Mouse (Mus musculus): Measurements from ENCODE around the gene B3gnt7. TPM values are rescaled to one million over a fixed set of nuclear protein-coding genes. Genes with fewer than 3 reads are reported as not detected.

The B3gnt7 gene
- total RNA-seq (2023), result under 1 TPM; 0.73 to 0.85 TPM

DNA sequence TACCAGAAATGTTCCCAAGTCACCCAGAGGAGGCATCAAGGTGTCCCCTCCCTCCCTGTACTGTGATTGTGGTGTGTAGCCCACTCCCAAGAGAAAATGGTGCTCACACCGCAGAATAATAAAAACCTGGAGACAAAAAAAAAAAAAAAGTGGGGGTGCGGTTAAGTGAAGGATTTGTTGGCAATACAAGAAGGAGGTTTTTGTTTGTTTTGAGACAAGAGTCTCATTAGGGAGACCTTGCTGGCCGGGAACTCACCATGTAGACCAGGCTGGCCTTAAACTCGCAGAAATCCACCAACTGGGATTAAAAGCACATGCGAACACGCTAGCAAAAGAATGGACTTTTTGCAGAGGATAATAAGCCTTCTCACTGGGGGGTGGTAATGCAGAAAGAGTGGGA, at the start of gene B3gnt7:
Gene B3gnt7, plus strand, starts transcription at position 301 of the 400 bp plus-strand sequence.

Other genes starting within 250 kb of the B3gnt7 start
- 10 to 100 TPM; 42.7 to 45.2 TPM for gene Psmd1, start 238.4 kb upstream of the B3gnt7 start, total RNA-seq (2023)
- not detected for gene Htr2b, start 190.9 kb upstream of the B3gnt7 start, total RNA-seq (2023)
- gene Gm21972, start 169.2 kb upstream of the B3gnt7 start, total RNA-seq (2023), result not detected
- 1 to 10 TPM; 4.1 to 5.0 TPM for gene Armc9, start 148.1 kb upstream of the B3gnt7 start, total RNA-seq (2023)
- 100 to 1,000 TPM; 236 to 296 TPM for gene Ncl, start 56.6 kb downstream of the B3gnt7 start, total RNA-seq (2023)
- gene Nmur1, start 123.4 kb downstream of the B3gnt7 start, total RNA-seq (2023), result not detected
- gene Tex44, start 123.5 kb downstream of the B3gnt7 start, total RNA-seq (2023), result not detected
- gene Ptma, start 223.9 kb downstream of the B3gnt7 start, total RNA-seq (2023), result 1,000 to 10,000 TPM; 1,085 to 1,211 TPM

All from monocyte, adult 59 days (primary cell).